In the genomic region with DNA sequence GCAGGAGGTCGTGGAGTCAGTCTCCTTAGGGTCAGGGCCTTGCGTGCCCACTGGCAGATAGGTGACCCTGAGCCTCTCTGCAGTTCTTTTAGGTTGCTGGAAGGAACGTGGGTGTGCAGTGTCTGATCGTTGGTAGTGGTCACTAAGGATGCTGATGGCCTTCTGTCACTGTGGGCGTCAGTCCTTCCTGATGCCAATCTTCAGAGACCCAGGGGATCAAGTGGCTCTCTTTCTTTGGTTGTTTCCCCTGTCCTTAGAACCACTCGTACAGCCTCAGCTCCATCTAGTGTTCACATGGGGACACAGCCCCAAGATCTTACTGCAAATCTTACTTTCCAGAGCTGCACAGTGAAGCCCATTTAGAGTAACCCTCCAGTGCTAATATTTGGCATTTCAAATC, we compare ENCODE assay signal across 8 mouse cellular contexts. TPM values are rescaled to one million over a fixed set of nuclear protein-coding genes. Genes with fewer than 3 reads are reported as not detected.
DNase-seq lines count a peak whose midpoint lies in the region; ATAC-seq and TF ChIP-seq lines count a peak whose summit lies in the region.

No protein-coding gene starts in this region.

- TF ChIP-seq CTCF in small intestine, adult 2 months (IDR thresholded peaks at IDR 0.05; ENCODE audit: extremely low read depth, insufficient read length, insufficient replicate concordance, low read depth, low read length), result peak; percentile 33; the same call in 1 of the 2 replicates

- H3K4me1 ChIP-seq in heart, embryonic 12.5 days (replicated peaks), result peaks cover 26% of the 10 kb centered on the region
- H3K4me1 ChIP-seq in embryonic facial prominence, embryonic 13.5 days, result peaks cover 31% of the 10 kb centered on the region
- peaks cover 7% of the 10 kb centered on the region for H3K4me1 ChIP-seq in hindbrain, embryonic 11.5 days (replicated peaks; ENCODE audit: control insufficient read depth, insufficient read depth, low read length)
- H3K4me1 ChIP-seq in small intestine, adult 2 months (ENCODE audit: control insufficient read depth, insufficient read depth, insufficient read length, low read length), result peaks cover 6% of the 10 kb centered on the region; the same call in 1 of the 2 replicates

- H3K4me2 ChIP-seq in heart, embryonic 12.5 days, result no peak overlapping the region
- no peak overlapping the region for H3K4me2 ChIP-seq in embryonic facial prominence, embryonic 13.5 days
- no peak overlapping the region for H3K4me2 ChIP-seq in hindbrain, embryonic 11.5 days (replicated peaks; ENCODE audit: low read depth, low read length)

- DNase-seq in heart, adult 11 months, result peak; percentile 95
- peak; percentile 38 to 53 for DNase-seq in adrenal gland, postnatal 36 days
- DNase-seq in hindbrain, embryonic 11.5 days (ENCODE audit: low spot score), result peak; percentile 65
- peak; percentile 57 to 75 for DNase-seq in layer of hippocampus, postnatal 14 days (ENCODE audit: low spot score in 2 of 2)

- H3K27me3 ChIP-seq in heart, embryonic 12.5 days (replicated peaks), result no peaks in the 10 kb centered on the region
- H3K27me3 ChIP-seq in embryonic facial prominence, embryonic 13.5 days, result no peaks in the 10 kb centered on the region
- H3K27me3 ChIP-seq in hindbrain, embryonic 11.5 days (ENCODE audit: control insufficient read depth, insufficient read depth, low read length), result no peaks in the 10 kb centered on the region
- no peaks in the 10 kb centered on the region for H3K27me3 ChIP-seq in small intestine, adult 2 months (ENCODE audit: control insufficient read depth, insufficient read depth, low read length)

- 30% methylated on average over 6 of the region's 6 CpGs for WGBS in heart, embryonic 12.5 days
- 33% methylated on average over 6 of the region's 6 CpGs for WGBS in embryonic facial prominence, embryonic 13.5 days
- WGBS in hindbrain, embryonic 11.5 days, result 40% methylated on average over 6 of the region's 6 CpGs
- WGBS in small intestine, adult 2 months, result 41% methylated on average over 6 of the region's 6 CpGs

- no peak for TF ChIP-seq POLR2A in small intestine, adult 2 months (IDR thresholded peaks at IDR 0.05; ENCODE audit: low read depth, low read length)

- H3K9ac ChIP-seq in heart, embryonic 12.5 days, result no peak overlapping the region
- H3K9ac ChIP-seq in embryonic facial prominence, embryonic 13.5 days, result no peak overlapping the region
- H3K9ac ChIP-seq in hindbrain, embryonic 11.5 days (ENCODE audit: low read depth, low read length), result no peak overlapping the region

- no peak overlapping the region for H3K27ac ChIP-seq in heart, embryonic 12.5 days (ENCODE audit: poor library complexity, severe bottlenecking)
- 0 out of 2 replicates have a peak overlapping the region, but pooled peaks have one; percentile 12 for H3K27ac ChIP-seq in embryonic facial prominence, embryonic 13.5 days
- H3K27ac ChIP-seq in hindbrain, embryonic 11.5 days (ENCODE audit: low read depth, low read length), result no peak overlapping the region
- no peak overlapping the region for H3K27ac ChIP-seq in small intestine, adult 2 months (ENCODE audit: insufficient read depth, low read depth, low read length)

- peaks cover 8% of the 10 kb centered on the region for H3K36me3 ChIP-seq in heart, embryonic 12.5 days
- H3K36me3 ChIP-seq in embryonic facial prominence, embryonic 13.5 days, result peaks cover 8% of the 10 kb centered on the region
- H3K36me3 ChIP-seq in hindbrain, embryonic 11.5 days (ENCODE audit: control insufficient read depth, insufficient read depth, low read length), result no peaks in the 10 kb centered on the region
- no peaks in the 10 kb centered on the region; the same call in 1 of the 2 replicates for H3K36me3 ChIP-seq in small intestine, adult 2 months (ENCODE audit: control insufficient read depth, insufficient read depth, low read length)

- H3K4me3 ChIP-seq in heart, embryonic 12.5 days, result no peak overlapping the region
- H3K4me3 ChIP-seq in embryonic facial prominence, embryonic 13.5 days, result no peak overlapping the region
- no peak overlapping the region for H3K4me3 ChIP-seq in hindbrain, embryonic 11.5 days (ENCODE audit: low read depth, low read length)
- no peak overlapping the region for H3K4me3 ChIP-seq in small intestine, adult 2 months (ENCODE audit: low read depth, low read length)

- H3K9me3 ChIP-seq in heart, embryonic 12.5 days (replicated peaks), result 0 out of 2 replicates have a peak, but pooled peaks cover 4% of the 10 kb centered on the region
- H3K9me3 ChIP-seq in embryonic facial prominence, embryonic 13.5 days, result no peaks in the 10 kb centered on the region
- H3K9me3 ChIP-seq in hindbrain, embryonic 11.5 days (ENCODE audit: control insufficient read depth, low read length), result no peaks in the 10 kb centered on the region

- ATAC-seq in heart, embryonic 12.5 days (ENCODE audit: insufficient number of reproducible peaks, low FRiP score), result no peak
- no peak for ATAC-seq in embryonic facial prominence, embryonic 13.5 days (ENCODE audit: insufficient number of reproducible peaks, insufficient read depth, low FRiP score, low TSS enrichment, low read depth)
- ATAC-seq in hindbrain, embryonic 11.5 days (ENCODE audit: low FRiP score), result no peak
- peak; percentile 77 for ATAC-seq in megakaryocyte progenitor cell, adult 5-6 weeks (replicated peaks; ENCODE audit: poor library complexity)

RNA-seq across cellular contexts. Expression of a gene that starts 49.1 kb away (rescaled TPM):
- 26.7 and 29.7 TPM in 2 replicates for polyA plus RNA-seq in heart, embryonic 12.5 days (2016; fragmentation: Nextera tagmentation; extraction: Ambion mirVana)
- total RNA-seq in adrenal gland, postnatal 36 days (2021), result 1 to 10 TPM; 3.4 to 3.9 TPM
- 27.1 and 28.3 TPM in 2 replicates for polyA plus RNA-seq in embryonic facial prominence, embryonic 13.5 days (2015; fragmentation: Nextera tagmentation; extraction: Ambion mirVana)
- polyA plus RNA-seq in hindbrain, embryonic 11.5 days (2014; fragmentation: Nextera tagmentation; extraction: Ambion mirVana), result 33.7 and 34.0 TPM in 2 replicates
- 1 to 10 TPM; 4.6 to 6.3 TPM for total RNA-seq in layer of hippocampus, postnatal 14 days (2021)
- total RNA-seq in megakaryocyte progenitor cell, adult 5-6 weeks (2015), result 60.4 and 76.5 TPM in 2 replicates
- 36.9 and 56.7 TPM in 2 replicates for total RNA-seq in megakaryocyte progenitor cell, adult 5-6 weeks (2017)
- 0.23 and 1.4 TPM in 2 replicates for polyA plus RNA-seq in small intestine, adult 2 months (2012; rRNA removed)

Comparison
In these comparisons a context has a peak if more than half of its experiments do, and no peak if none do; other contexts are left out.
1. RNA of a gene that starts 49.1 kb away (polyA plus RNA-seq): 33.7 to 34.0 TPM in hindbrain, embryonic 11.5 days, 27.1 to 28.3 TPM in embryonic facial prominence, embryonic 13.5 days and 26.7 to 29.7 TPM in heart, embryonic 12.5 days; 0.23 to 1.4 TPM in small intestine, adult 2 months; every median in the first group is over 10 times any median in the second.
2. Peak in every context shown above with its lines, with median percentiles within 50 percentile points of each other: DNase-seq.